Mouse (Mus musculus) CH12.LX (cell line): ENCODE results near the gene Dnase2a. TPM values are rescaled to one million over a fixed set of nuclear protein-coding genes. Genes with fewer than 3 reads are reported as not detected.

ENCODE experiments used
- DNase-seq: peaks from one replicate; pipeline ENCODE4 v3.0.0-alpha.2; 2013; ENCODE audit errors: extremely low read depth
- H3K27ac ChIP-seq: 2 replicates; pipeline ENCODE4 v1.5.1; 2012; ENCODE audit warnings: low read depth, mild to moderate bottlenecking, control low read depth, moderate library complexity; ENCODE audit not compliant: insufficient read depth
- H3K27me3 ChIP-seq: replicated peaks from 2 replicates; pipeline ENCODE3; 2012; ENCODE audit warnings: inconsistent platforms
- H3K36me3 ChIP-seq, 2 experiments: replicated peaks in 1 of 2; 2 replicates each; pipeline versions ENCODE3 to v1.6.1; 2012; ENCODE audit warnings: inconsistent platforms in 1 of 2, low read length in 1 of 2, mild to moderate bottlenecking in 1 of 2, mixed read lengths in 1 of 2, moderate library complexity in 1 of 2; ENCODE audit not compliant: control insufficient read depth in 1 of 2, insufficient read depth in 1 of 2
- H3K4me1 ChIP-seq, 2 experiments: 2 replicates each; pipeline ENCODE4 v1.6.1; 2012; ENCODE audit warnings: inconsistent platforms in 1 of 2, moderate library complexity in 1 of 2; ENCODE audit not compliant: insufficient read depth in 2 of 2, control insufficient read depth in 1 of 2
- H3K4me2 ChIP-seq: 2 replicates; pipeline ENCODE4 v1.6.1; 2012; ENCODE audit warnings: low read depth, mild to moderate bottlenecking, control low read depth; ENCODE audit not compliant: poor library complexity, insufficient read depth, severe bottlenecking
- H3K4me3 ChIP-seq, 3 experiments: fragments of 150-350 bp in 1 of 3; sonication (generic) in 1 of 3; replicated peaks in 1 of 3; 2 replicates each; pipeline versions ENCODE3 to v1.5.1; 2011 to 2012; ENCODE audit warnings: low read depth in 2 of 3, low read length in 2 of 3, mild to moderate bottlenecking in 2 of 3, moderate library complexity in 2 of 3, control low read depth in 1 of 3, improper control_type of control experiment in 1 of 3, inconsistent platforms in 1 of 3, mixed read lengths in 1 of 3; ENCODE audit not compliant: poor library complexity in 1 of 3
- H3K79me2 ChIP-seq: replicated peaks from 2 replicates; pipeline ENCODE4 v1.6.1; 2012; ENCODE audit warnings: mild to moderate bottlenecking, moderate library complexity; ENCODE audit not compliant: control insufficient read depth, poor library complexity, insufficient read depth, severe bottlenecking; ENCODE audit errors: extremely low read depth
- H3K9ac ChIP-seq: 2 replicates; pipeline ENCODE4 v1.6.1; 2012; ENCODE audit warnings: low read depth, mild to moderate bottlenecking, control low read depth, moderate library complexity; ENCODE audit not compliant: insufficient read depth
- H3K9me3 ChIP-seq: replicated peaks from 2 replicates; pipeline ENCODE3; 2012; ENCODE audit warnings: low read length, inconsistent platforms, mixed read lengths
- BHLHE40 ChIP-seq: IDR thresholded peaks from 2 replicates; pipeline ENCODE4 v1.6.1; 2011; ENCODE audit warnings: mild to moderate bottlenecking, low read depth, low read length, improper control_type of control experiment
- CHD2 ChIP-seq: IDR thresholded peaks from 2 replicates; pipeline ENCODE4 v1.6.1; 2011; ENCODE audit warnings: low read length, improper control_type of control experiment
- CTCF ChIP-seq, 2 experiments: IDR thresholded peaks in 1 of 2; conservative IDR thresholded peaks in 1 of 2; 2 replicates each; pipeline ENCODE4 v1.5.1; 2011 to 2012; ENCODE audit warnings: low read depth in 2 of 2, low read length in 2 of 2, improper control_type of control experiment in 1 of 2, inconsistent platforms in 1 of 2, mild to moderate bottlenecking in 1 of 2, moderate library complexity in 1 of 2
- E2F4 ChIP-seq: IDR thresholded peaks from 2 replicates; pipeline ENCODE4 v1.6.1; 2011; ENCODE audit warnings: low read depth, low read length, improper control_type of control experiment; ENCODE audit not compliant: insufficient replicate concordance
- ELF1 ChIP-seq: IDR thresholded peaks from 2 replicates; pipeline ENCODE4 v1.6.1; 2014; ENCODE audit warnings: low read depth, mild to moderate bottlenecking, inconsistent platforms, low read length, improper control_type of control experiment
- EP300 ChIP-seq: IDR thresholded peaks from 2 replicates; pipeline ENCODE4 v1.6.1; 2011; ENCODE audit warnings: low read length, improper control_type of control experiment
- ETS1 ChIP-seq: conservative IDR thresholded peaks from 2 replicates; pipeline ENCODE4 v1.6.1; 2012; ENCODE audit warnings: low read depth, mild to moderate bottlenecking, inconsistent platforms, low read length, improper control_type of control experiment, moderate library complexity
- GABPA ChIP-seq: IDR thresholded peaks from 2 replicates; pipeline ENCODE4 v1.6.1; 2012; ENCODE audit warnings: low read depth, low read length, improper control_type of control experiment, inconsistent platforms; ENCODE audit not compliant: insufficient replicate concordance
- HCFC1 ChIP-seq: IDR thresholded peaks from 2 replicates; pipeline ENCODE4 v1.6.1; 2012; ENCODE audit warnings: low read depth, mild to moderate bottlenecking, inconsistent platforms, low read length, improper control_type of control experiment
- IRF4 ChIP-seq: IDR thresholded peaks from 2 replicates; pipeline ENCODE4 v1.6.1; 2014; ENCODE audit warnings: low read depth, mild to moderate bottlenecking, inconsistent platforms, low read length, improper control_type of control experiment
- JUN ChIP-seq: IDR thresholded peaks from 2 replicates; pipeline ENCODE4 v1.6.1; 2011; ENCODE audit warnings: low read depth, mild to moderate bottlenecking, low read length, improper control_type of control experiment, moderate library complexity; ENCODE audit not compliant: insufficient read depth
- JUND ChIP-seq: conservative IDR thresholded peaks from 2 replicates; pipeline ENCODE4 v1.6.1; 2011; ENCODE audit warnings: low read depth, low read length, improper control_type of control experiment
- KAT2A ChIP-seq: IDR thresholded peaks from 2 replicates; pipeline ENCODE4 v1.6.1; 2012; ENCODE audit warnings: low read length, improper control_type of control experiment, inconsistent platforms; ENCODE audit not compliant: insufficient replicate concordance
- MAX ChIP-seq: IDR thresholded peaks from 2 replicates; pipeline ENCODE4 v1.6.1; 2011; ENCODE audit warnings: low read length, improper control_type of control experiment
- MXI1 ChIP-seq: IDR thresholded peaks from 2 replicates; pipeline ENCODE4 v1.6.1; 2011; ENCODE audit warnings: mild to moderate bottlenecking, low read depth, low read length, improper control_type of control experiment
- MYC ChIP-seq: IDR thresholded peaks from 2 replicates; pipeline ENCODE4 v1.6.1; 2011; ENCODE audit warnings: low read depth, mild to moderate bottlenecking, improper control_type of control experiment, low read length
- NELFE ChIP-seq: IDR thresholded peaks from 2 replicates; pipeline ENCODE4 v1.6.1; 2011; ENCODE audit warnings: low read depth, low read length, improper control_type of control experiment
- NRF1 ChIP-seq: IDR thresholded peaks from 2 replicates; pipeline ENCODE4 v1.6.1; 2014; ENCODE audit warnings: low read depth, mild to moderate bottlenecking, inconsistent platforms, low read length, improper control_type of control experiment, moderate library complexity
- POLR2A ChIP-seq: IDR thresholded peaks from 2 replicates; pipeline ENCODE4 v1.6.1; 2011; ENCODE audit warnings: low read depth, mild to moderate bottlenecking, improper control_type of control experiment, low read length
- SIN3A ChIP-seq: IDR thresholded peaks from 2 replicates; pipeline ENCODE4 v1.6.1; 2012; ENCODE audit warnings: low read length, improper control_type of control experiment, inconsistent platforms
- TBP ChIP-seq: conservative IDR thresholded peaks from 2 replicates; pipeline ENCODE4 v1.6.1; 2011; ENCODE audit warnings: low read depth, low read length, improper control_type of control experiment
- TCF12 ChIP-seq: IDR thresholded peaks from 2 replicates; pipeline ENCODE4 v1.6.1; 2014; ENCODE audit warnings: low read depth, mild to moderate bottlenecking, inconsistent platforms, low read length, improper control_type of control experiment
- USF1 ChIP-seq: IDR thresholded peaks from 2 replicates; pipeline ENCODE4 v1.6.1; 2014; ENCODE audit warnings: low read depth, mild to moderate bottlenecking, inconsistent platforms, low read length, improper control_type of control experiment
- ZC3H11A ChIP-seq: IDR thresholded peaks from 2 replicates; pipeline ENCODE4 v1.6.1; 2012; ENCODE audit warnings: low read depth, mild to moderate bottlenecking, inconsistent platforms, low read length, improper control_type of control experiment
- ZMIZ1 ChIP-seq: IDR thresholded peaks from 2 replicates; pipeline ENCODE4 v1.6.1; 2012; ENCODE audit warnings: low read depth, mild to moderate bottlenecking, inconsistent platforms, low read length, improper control_type of control experiment
- ZNF384 ChIP-seq: IDR thresholded peaks from 2 replicates; pipeline ENCODE4 v1.6.1; 2012; ENCODE audit warnings: low read depth, low read length, improper control_type of control experiment, inconsistent platforms
- dilution Hi-C: fragments of 300-500 bp; cut with MboI; formaldehyde crosslinking; loops from 2 replicates; pipeline ENCODE4 v1.14.3; 2020; ENCODE audit warnings: low sequenced_read_pairs; ENCODE audit not compliant: extremely low pct_unique_long_range_greater_than_20kb, extremely low pct_ligation_motif_present
- in situ Hi-C: fragments of 300-500 bp; cut with MboI; formaldehyde crosslinking; loops from 3 replicates; pipeline ENCODE4 v1.14.3; 2019; ENCODE audit warnings: low sequenced_read_pairs, low pct_ligation_motif_present, low pct_unique_long_range_greater_than_20kb, mixed read lengths
- polyA plus RNA-seq: library from polyadenylated mRNA; unstranded; fragments of >175 nt; gene quantifications from 2 replicates; pipeline ENCODE4 v1.2.1, GENCODE M21; 2012; ENCODE audit warnings: low read depth; ENCODE audit not compliant: insufficient read length
- total RNA-seq, 2 experiments: library from RNA; depleted of rRNA; stranded (reverse); fragments of 300-350 nt in 1 of 2; fragments of >200 nt in 1 of 2; gene quantifications; 2 replicates each; pipeline ENCODE4 v1.2.3; 2012 to 2014

The Dnase2a gene
- total and polyA plus RNA-seq, 3 experiments: 12.8 to 25.4 (median 15.0) TPM

DNA sequence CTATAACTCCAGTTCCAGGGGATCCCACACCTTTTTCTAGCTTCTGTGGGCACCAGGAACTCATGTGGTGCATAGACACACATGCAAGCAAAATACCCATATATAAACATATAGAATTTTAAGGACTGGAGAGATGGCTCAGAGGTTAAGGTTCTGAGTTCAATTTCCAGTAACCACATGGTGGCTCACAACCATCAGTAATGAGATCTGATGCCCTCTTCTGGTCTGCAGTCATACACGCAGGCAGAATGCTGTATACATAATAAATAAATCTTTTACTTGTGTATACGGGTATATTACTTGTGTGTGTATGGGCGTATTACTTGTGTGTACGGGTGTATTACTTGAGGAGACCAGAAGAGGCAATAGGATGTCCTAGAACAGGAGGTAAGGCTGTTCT lies 55.6 kb downstream of the Dnase2a start:
- no peak for DNase-seq
- Histone ChIP-seq H3K4me3 (no peak overlapping the region), H3K4me1 (peaks cover 12 to 39% of the 10 kb centered on the region in 2 experiments), H3K4me2 (no peak overlapping the region), H3K79me2 (peaks cover 3% of the 10 kb centered on the region), H3K9me3 (no peaks in the 10 kb centered on the region), H3K27ac (no peak overlapping the region), H3K36me3 (peaks cover 24 to 47% of the 10 kb centered on the region in 2 experiments), H3K27me3 (no peaks in the 10 kb centered on the region), H3K9ac (no peak overlapping the region)
- dilution Hi-C loops: no loop called here
- in situ Hi-C loops: no loop called here
- TF ChIP-seq JUN: no peak
- TF ChIP-seq NRF1: no peak
- TF ChIP-seq JUND: no peak
- no peak for TF ChIP-seq KAT2A
- no peak for TF ChIP-seq CHD2
- no peak for TF ChIP-seq TBP
- peak; percentile 54; the same call in 1 of the 2 replicates for TF ChIP-seq MYC
- TF ChIP-seq CTCF (conservative IDR thresholded peaks at IDR 0.05 in 1 of 2, IDR thresholded peaks at IDR 0.05 in 1 of 2; ENCODE audit: low read depth in 2 of 2, low read length in 2 of 2): peak; percentile 10 to 50; a peak in 2 of 4 replicates

DNA sequence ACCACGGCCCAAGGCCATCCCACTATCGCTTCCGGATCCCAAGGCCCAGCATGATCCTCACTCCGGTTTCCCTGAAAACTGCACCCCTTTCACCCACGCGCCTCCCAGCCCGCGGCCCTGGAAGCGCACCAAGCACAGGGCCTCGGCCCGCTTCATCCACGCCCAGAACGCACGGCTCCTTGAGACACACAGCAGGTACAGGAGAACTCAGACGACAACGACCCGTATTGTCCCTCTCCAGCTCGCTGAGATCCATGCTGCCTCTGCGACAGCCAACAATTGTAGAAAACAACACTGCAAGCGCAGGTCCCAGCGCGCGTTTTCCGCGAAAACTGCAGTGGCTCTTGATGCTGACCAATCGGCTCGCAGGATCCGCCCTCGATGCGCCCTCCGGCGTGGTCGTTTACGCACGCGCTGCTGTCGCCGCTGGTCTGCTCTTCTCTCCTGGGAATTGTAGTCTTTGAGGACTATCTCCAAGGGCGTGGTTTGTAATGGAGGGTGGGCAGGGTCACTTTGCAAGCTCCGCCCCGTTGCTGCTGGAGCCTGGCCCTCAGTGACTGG lies 57.5 kb downstream of the Dnase2a start:
- H3K4me1 ChIP-seq: peaks cover 17 to 46% of the 10 kb centered on the region in 2 experiments
- dilution Hi-C loops (no loop called here), in situ Hi-C loops (no loop called here)

More for the DNA sequence above, 57.5 kb downstream of the Dnase2a start:
- no peaks in the 10 kb centered on the region for H3K9me3 ChIP-seq
- peak overlapping the region; percentile 54 for H3K4me2 ChIP-seq
- H3K36me3 ChIP-seq: peaks cover 16 to 37% of the 10 kb centered on the region in 2 experiments
- peak overlapping the region; percentile 70 to 75 (median 73) for H3K4me3 ChIP-seq
- TF ChIP-seq E2F4 (peak; percentile 65; the same call in 1 of the 2 replicates), ZC3H11A (no peak), SIN3A (peak; percentile 84), BHLHE40 (peak; percentile 42), USF1 (no peak), HCFC1 (peak; percentile 92), MAX (peak; percentile 85), ELF1 (peak; percentile 61), ZMIZ1 (peak; percentile 34; the same call in 1 of the 2 replicates), CTCF (conservative IDR thresholded peaks at IDR 0.05 in 1 of 2, IDR thresholded peaks at IDR 0.05 in 1 of 2; ENCODE audit: low read depth in 2 of 2, low read length in 2 of 2) (no peak), ETS1 (peak; percentile 16; the same call in 1 of the 2 replicates), KAT2A (peak; percentile 84; the same call in 1 of the 2 replicates), POLR2A (peak; percentile 81), NRF1 (peak; percentile 90), TCF12 (peak; percentile 54; the same call in 1 of the 2 replicates), ZNF384 (no peak), NELFE (peak; percentile 64), TBP (peak; percentile 69), IRF4 (peak; percentile 40; the same call in 1 of the 2 replicates), MXI1 (peak; percentile 91), EP300 (no peak), GABPA (no peak; the same call in 1 of the 2 replicates), MYC (0 out of 2 replicates have a peak, but pooled peaks have one; percentile 82)
- no peaks in the 10 kb centered on the region for H3K27me3 ChIP-seq
- H3K9ac ChIP-seq: peak overlapping the region; percentile 39; the same call in 1 of the 2 replicates
- peaks cover 9% of the 10 kb centered on the region for H3K79me2 ChIP-seq
- H3K27ac ChIP-seq: peak overlapping the region; percentile 58
- DNase-seq: peak; percentile 97
